Mouse (Mus musculus) heart, postnatal 0 days (tissue): ENCODE data around the gene Xrcc2. TPM values are rescaled to one million over a fixed set of nuclear protein-coding genes. Genes with fewer than 3 reads are reported as not detected.

Experiments used
- ATAC-seq: fragments of 200-750 bp; cut with Nextera tagmentation; 2 replicates; pipeline ENCODE4 v1.8.0; 2017; ENCODE audit warnings: low read depth, moderate number of reproducible peaks, moderate library complexity; ENCODE audit not compliant: insufficient read depth
- DNase-seq: peaks from one replicate; pipeline ENCODE4 v3.0.0-alpha.2; 2016; ENCODE audit warnings: low spot score
- H3K27ac ChIP-seq: fragments of 300-500 bp; sonication (generic); 2 replicates; pipeline ENCODE4 v1.5.1; 2014; ENCODE audit warnings: low read depth, mild to moderate bottlenecking
- H3K27me3 ChIP-seq: fragments of 300-500 bp; sonication (generic); 2 replicates; pipeline ENCODE4 v1.6.1; 2014; ENCODE audit warnings: low read length, mixed read lengths; ENCODE audit not compliant: control insufficient read depth, insufficient read depth
- H3K36me3 ChIP-seq: fragments of 300-500 bp; sonication (generic); replicated peaks from 2 replicates; pipeline ENCODE4 v1.6.1; 2014; ENCODE audit warnings: low read length, mixed read lengths; ENCODE audit not compliant: control insufficient read depth, insufficient read depth
- H3K4me1 ChIP-seq: fragments of 300-500 bp; sonication (generic); 2 replicates; pipeline ENCODE4 v1.6.1; 2014; ENCODE audit warnings: antibody characterized with exemption; ENCODE audit not compliant: control insufficient read depth, insufficient read depth
- H3K4me2 ChIP-seq: fragments of 300-500 bp; sonication (generic); 2 replicates; pipeline ENCODE4 v1.6.1; 2014; ENCODE audit warnings: low read depth, mild to moderate bottlenecking, low read length, moderate library complexity
- H3K4me3 ChIP-seq: fragments of 300-500 bp; sonication (generic); 2 replicates; pipeline ENCODE4 v1.5.1; 2014; ENCODE audit warnings: low read depth, low read length
- H3K9ac ChIP-seq: fragments of 300-500 bp; sonication (generic); replicated peaks from 2 replicates; pipeline ENCODE4 v1.6.1; 2014; ENCODE audit warnings: low read depth, low read length, mixed read lengths
- H3K9me3 ChIP-seq: fragments of 300-500 bp; sonication (generic); replicated peaks from 2 replicates; pipeline ENCODE4 v1.6.1; 2016; ENCODE audit warnings: low read length; ENCODE audit not compliant: control insufficient read depth
- CTCF ChIP-seq: IDR thresholded peaks from 2 replicates; pipeline ENCODE4 v1.5.1; 2016; ENCODE audit warnings: antibody characterized with exemption, control low read depth, low read depth
- EP300 ChIP-seq: IDR thresholded peaks from 2 replicates; pipeline ENCODE4 v1.6.1; 2016; ENCODE audit warnings: antibody characterized with exemption, low read depth
- WGBS: fragments of 180-500 bp; shearing (Covaris S2); extraction: QIAGEN DNeasy Blood & Tissue Kit; methylation state at CpG from one replicate; pipeline ENCODE4 v1.1.7; 2014; 5-methylcytosine and 5-hydroxymethylcytosine counted together
- polyA plus RNA-seq: library from polyadenylated mRNA; unstranded; fragments of >200 nt; fragmentation: Nextera tagmentation; extraction: Ambion mirVana; gene quantifications from 2 replicates; pipeline ENCODE4 v1.2.1, GENCODE M21; 2015
- total RNA-seq: library from RNA; depleted of rRNA; stranded (reverse); fragments of >200 nt; gene quantifications from 2 replicates; pipeline ENCODE4 v1.2.3, GENCODE M21; 2014; ENCODE audit warnings: low replicate concordance

Gene Xrcc2
- total and polyA plus RNA-seq, 2 experiments from 2014 or later = 3.3 to 7.3 TPM

DNA sequence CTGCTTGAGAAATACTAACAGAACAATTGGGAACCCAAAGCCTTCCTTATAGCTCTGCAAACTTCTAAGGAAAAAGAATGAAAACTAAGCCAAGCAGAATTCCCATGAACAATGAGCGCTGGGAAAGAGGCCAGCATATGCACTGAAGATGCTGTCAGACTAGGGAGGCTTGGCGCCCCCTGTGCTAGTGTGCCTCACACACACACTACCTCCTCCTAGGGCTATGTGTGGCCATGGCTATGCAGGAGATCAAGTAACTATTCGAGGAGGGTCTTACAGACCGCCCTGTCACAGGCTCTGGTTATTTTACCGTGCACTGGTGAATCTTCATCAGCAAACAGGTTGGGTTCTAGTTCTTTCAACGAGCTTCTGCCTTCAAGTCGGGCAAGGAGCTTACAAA is 7.7 kb downstream of the Xrcc2 start:
- no peak overlapping the region for H3K27ac ChIP-seq
- H3K9me3 ChIP-seq = no peaks in the 10 kb centered on the region
- no peak overlapping the region for H3K4me2 ChIP-seq
- no peaks in the 10 kb centered on the region for H3K4me1 ChIP-seq
- H3K27me3 ChIP-seq = no peaks in the 10 kb centered on the region
- no peak overlapping the region for H3K4me3 ChIP-seq
- ATAC-seq = no peak
- DNase-seq = no peak
- peaks cover 10% of the 10 kb centered on the region; the same call in 1 of the 2 replicates for H3K36me3 ChIP-seq
- no peak overlapping the region for H3K9ac ChIP-seq
- WGBS = 90% methylated on average over 7 of the region's 7 CpGs
- no peak for TF ChIP-seq EP300

GRCm38 (mm10) chr5:25696256-25696655 is 9.4 kb downstream of the Xrcc2 start:
- H3K9me3 ChIP-seq = no peaks in the 10 kb centered on the region
- 76% methylated on average over 7 of the region's 7 CpGs for WGBS
- ATAC-seq (no peak), DNase-seq (no peak)
- no peaks in the 10 kb centered on the region for H3K27me3 ChIP-seq
- peaks cover 10% of the 10 kb centered on the region; the same call in 1 of the 2 replicates for H3K36me3 ChIP-seq
- no peaks in the 10 kb centered on the region for H3K4me1 ChIP-seq
- no peak overlapping the region for H3K9ac ChIP-seq
- TF ChIP-seq EP300 (no peak), CTCF (no peak)
- H3K27ac ChIP-seq = no peak overlapping the region
- no peak overlapping the region for H3K4me2 ChIP-seq
- no peak overlapping the region for H3K4me3 ChIP-seq

DNA sequence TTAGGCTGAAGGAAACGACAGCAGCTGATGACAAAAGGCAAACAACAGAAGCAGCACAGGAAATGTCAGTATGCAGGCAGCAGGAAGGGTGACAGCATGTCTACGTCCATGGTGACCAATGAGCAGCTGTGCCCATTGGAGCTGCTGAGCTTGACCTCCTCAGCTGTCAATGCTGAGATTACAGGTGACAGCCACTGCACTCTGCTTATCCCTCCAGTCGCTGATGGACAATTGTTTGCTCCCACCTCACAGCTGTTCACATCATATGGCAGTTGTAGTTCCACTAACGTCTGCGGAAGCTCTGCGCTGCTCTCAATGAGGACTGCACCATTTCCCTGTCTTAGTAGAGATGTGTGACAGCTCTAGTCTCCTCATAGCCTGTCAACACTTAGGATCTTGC is 9.8 kb downstream of the Xrcc2 start:
- TF ChIP-seq CTCF (no peak), EP300 (no peak)

DNA sequence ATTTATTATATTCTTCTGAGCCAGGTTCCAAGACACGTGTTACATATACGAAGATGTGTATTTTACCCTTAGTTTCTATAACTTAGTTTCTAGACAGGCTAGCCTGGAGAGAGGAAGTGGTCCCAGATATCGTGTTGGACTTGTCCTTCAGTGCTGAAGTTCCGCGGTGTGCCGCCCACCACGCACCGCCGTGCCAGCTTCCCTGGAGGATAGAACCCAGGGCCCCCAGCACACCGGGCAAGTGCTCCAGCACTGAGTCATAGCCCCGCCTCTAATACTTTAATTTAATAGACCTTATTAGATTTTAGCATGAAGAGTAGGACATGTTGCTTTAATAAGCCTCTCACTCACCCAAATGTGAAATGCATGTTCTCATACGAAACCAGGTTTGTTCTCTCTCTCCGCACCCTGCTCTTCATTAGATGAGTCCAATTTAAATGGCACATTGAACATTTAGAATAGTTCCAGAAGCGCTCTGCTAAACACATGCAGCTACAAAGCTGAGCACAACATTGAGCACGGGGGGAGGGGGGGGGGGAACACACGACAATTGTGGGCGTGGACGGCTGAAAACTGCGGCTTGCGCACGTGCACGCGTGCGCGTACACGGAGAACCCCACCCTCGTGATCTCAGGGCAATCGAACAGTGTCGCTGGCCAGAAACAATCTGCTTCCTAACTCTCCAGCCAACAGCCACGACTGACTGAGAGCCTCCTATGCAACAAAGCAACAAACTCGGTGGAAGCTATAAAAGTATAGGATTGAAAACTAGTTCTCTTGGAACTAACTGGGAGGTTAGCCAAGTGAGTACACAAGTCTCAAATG is 33.7 kb downstream of the Xrcc2 start:
- TF ChIP-seq EP300 = no peak
- TF ChIP-seq CTCF = no peak
- H3K27me3 ChIP-seq = no peaks in the 10 kb centered on the region

More for the DNA sequence above, 9.8 kb downstream of the Xrcc2 start:
- no peak for ATAC-seq
- H3K9me3 ChIP-seq = no peaks in the 10 kb centered on the region
- no peaks in the 10 kb centered on the region for H3K4me1 ChIP-seq
- no peak overlapping the region for H3K9ac ChIP-seq
- no peak overlapping the region for H3K4me3 ChIP-seq
- H3K27ac ChIP-seq = no peak overlapping the region
- H3K4me2 ChIP-seq = no peak overlapping the region
- peaks cover 15% of the 10 kb centered on the region; the same call in 1 of the 2 replicates for H3K36me3 ChIP-seq
- 51% methylated on average over 6 of the region's 6 CpGs for WGBS
- H3K27me3 ChIP-seq = no peaks in the 10 kb centered on the region
- no peak for DNase-seq

DNA sequence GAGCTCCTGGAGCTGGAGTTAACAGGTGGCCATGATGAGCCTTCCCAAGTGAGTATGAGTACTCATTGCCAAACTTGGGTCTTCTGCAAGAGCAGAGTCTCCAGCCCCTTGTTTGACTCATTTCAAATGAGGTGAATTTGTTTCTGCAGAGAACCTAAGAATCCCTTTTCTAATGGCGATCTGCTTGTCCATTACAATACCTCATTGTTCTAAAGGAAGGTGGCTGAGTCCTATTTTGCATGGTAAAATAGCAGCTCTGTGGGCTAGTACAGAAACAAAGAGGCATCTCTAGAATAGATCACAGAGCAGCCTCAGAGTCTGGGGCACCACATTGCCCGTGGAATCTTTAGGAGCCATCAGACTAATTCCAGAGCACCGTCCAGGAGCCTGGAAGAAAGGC is 34.6 kb downstream of the Xrcc2 start:
- no peak overlapping the region for H3K27ac ChIP-seq
- no peak for TF ChIP-seq EP300
- H3K9ac ChIP-seq = no peak overlapping the region
- no peak for DNase-seq
- H3K9me3 ChIP-seq = no peaks in the 10 kb centered on the region
- H3K27me3 ChIP-seq = no peaks in the 10 kb centered on the region
- no peak overlapping the region for H3K4me2 ChIP-seq
- no peaks in the 10 kb centered on the region for H3K36me3 ChIP-seq
- H3K4me3 ChIP-seq = no peak overlapping the region
- no peaks in the 10 kb centered on the region for H3K4me1 ChIP-seq
- WGBS = 81% methylated on average over 3 of the region's 3 CpGs
- no peak for ATAC-seq

More for the DNA sequence above, 33.7 kb downstream of the Xrcc2 start:
- Histone ChIP-seq H3K4me1 (no peaks in the 10 kb centered on the region), H3K36me3 (no peaks in the 10 kb centered on the region), H3K9ac (no peak overlapping the region), H3K27ac (no peak overlapping the region), H3K4me3 (no peak overlapping the region), H3K9me3 (no peaks in the 10 kb centered on the region), H3K4me2 (no peak overlapping the region)
- 91% methylated on average over 31 of the region's 31 CpGs for WGBS
- ATAC-seq (no peak), DNase-seq (no peak)

DNA sequence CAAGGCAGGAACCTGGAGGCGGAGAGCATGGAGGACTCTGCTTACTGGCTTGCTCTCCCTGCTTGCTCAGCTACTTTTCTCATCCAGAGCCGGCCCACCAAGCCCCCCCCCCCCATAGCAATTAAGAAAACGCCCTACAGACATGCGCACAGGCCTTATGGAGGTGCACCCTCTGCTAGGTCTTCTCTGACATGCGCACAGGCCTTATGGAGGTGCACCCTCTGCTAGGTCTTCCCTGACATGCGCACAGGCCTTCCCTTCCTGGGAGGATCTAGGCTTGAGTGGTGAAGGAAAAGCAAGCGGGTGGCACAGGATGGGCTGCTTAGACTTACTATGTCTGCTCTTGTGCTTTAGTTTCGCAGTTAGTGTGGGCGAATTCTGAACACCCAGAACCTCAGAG is 37.3 kb downstream of the Xrcc2 start:
- no peak overlapping the region for H3K4me3 ChIP-seq
- H3K4me2 ChIP-seq = no peak overlapping the region
- H3K36me3 ChIP-seq = no peaks in the 10 kb centered on the region
- no peak overlapping the region for H3K27ac ChIP-seq
- no peaks in the 10 kb centered on the region for H3K27me3 ChIP-seq
- ATAC-seq (no peak), DNase-seq (no peak)
- TF ChIP-seq EP300 (no peak), CTCF (no peak)
- H3K4me1 ChIP-seq = no peaks in the 10 kb centered on the region
- no peak overlapping the region for H3K9ac ChIP-seq
- 86% methylated on average over 9 of the region's 9 CpGs for WGBS
- H3K9me3 ChIP-seq = no peaks in the 10 kb centered on the region
